Mouse (Mus musculus) heart, postnatal 0 days (tissue): ENCODE measurements around the gene Rmi2. TPM values are rescaled to one million over a fixed set of nuclear protein-coding genes. Genes with fewer than 3 reads are reported as not detected.
A peak's percentile ranks its signal among the peaks of the same experiment; 100 is the strongest.

Experiments used
- ATAC-seq: fragments of 200-750 bp; cut with Nextera tagmentation; 2 replicates; pipeline ENCODE4 v1.8.0; 2017; ENCODE audit warnings: low read depth, moderate number of reproducible peaks, moderate library complexity; ENCODE audit not compliant: insufficient read depth
- DNase-seq: peaks from one replicate; pipeline ENCODE4 v3.0.0-alpha.2; 2016; ENCODE audit warnings: low spot score
- H3K27ac ChIP-seq: fragments of 300-500 bp; sonication (generic); 2 replicates; pipeline ENCODE4 v1.5.1; 2014; ENCODE audit warnings: low read depth, mild to moderate bottlenecking
- H3K27me3 ChIP-seq: fragments of 300-500 bp; sonication (generic); 2 replicates; pipeline ENCODE4 v1.6.1; 2014; ENCODE audit warnings: low read length, mixed read lengths; ENCODE audit not compliant: control insufficient read depth, insufficient read depth
- H3K36me3 ChIP-seq: fragments of 300-500 bp; sonication (generic); replicated peaks from 2 replicates; pipeline ENCODE4 v1.6.1; 2014; ENCODE audit warnings: low read length, mixed read lengths; ENCODE audit not compliant: control insufficient read depth, insufficient read depth
- H3K4me1 ChIP-seq: fragments of 300-500 bp; sonication (generic); 2 replicates; pipeline ENCODE4 v1.6.1; 2014; ENCODE audit warnings: antibody characterized with exemption; ENCODE audit not compliant: control insufficient read depth, insufficient read depth
- H3K4me2 ChIP-seq: fragments of 300-500 bp; sonication (generic); 2 replicates; pipeline ENCODE4 v1.6.1; 2014; ENCODE audit warnings: low read depth, mild to moderate bottlenecking, low read length, moderate library complexity
- H3K4me3 ChIP-seq: fragments of 300-500 bp; sonication (generic); 2 replicates; pipeline ENCODE4 v1.5.1; 2014; ENCODE audit warnings: low read depth, low read length
- H3K9ac ChIP-seq: fragments of 300-500 bp; sonication (generic); replicated peaks from 2 replicates; pipeline ENCODE4 v1.6.1; 2014; ENCODE audit warnings: low read depth, low read length, mixed read lengths
- H3K9me3 ChIP-seq: fragments of 300-500 bp; sonication (generic); replicated peaks from 2 replicates; pipeline ENCODE4 v1.6.1; 2016; ENCODE audit warnings: low read length; ENCODE audit not compliant: control insufficient read depth
- CTCF ChIP-seq: IDR thresholded peaks from 2 replicates; pipeline ENCODE4 v1.5.1; 2016; ENCODE audit warnings: antibody characterized with exemption, control low read depth, low read depth
- EP300 ChIP-seq: IDR thresholded peaks from 2 replicates; pipeline ENCODE4 v1.6.1; 2016; ENCODE audit warnings: antibody characterized with exemption, low read depth
- WGBS: fragments of 180-500 bp; shearing (Covaris S2); extraction: QIAGEN DNeasy Blood & Tissue Kit; methylation state at CpG from one replicate; pipeline ENCODE4 v1.1.7; 2014; 5-methylcytosine and 5-hydroxymethylcytosine counted together
- polyA plus RNA-seq: library from polyadenylated mRNA; unstranded; fragments of >200 nt; fragmentation: Nextera tagmentation; extraction: Ambion mirVana; gene quantifications from 2 replicates; pipeline ENCODE4 v1.2.1, GENCODE M21; 2015
- total RNA-seq: library from RNA; depleted of rRNA; stranded (reverse); fragments of >200 nt; gene quantifications from 2 replicates; pipeline ENCODE4 v1.2.3, GENCODE M21; 2014; ENCODE audit warnings: low replicate concordance; rRNA removed

Gene Rmi2
- total RNA-seq: 1.6 and 2.1 TPM in 2 replicates
- polyA plus RNA-seq: 0.83 and 1.2 TPM in 2 replicates

DNA sequence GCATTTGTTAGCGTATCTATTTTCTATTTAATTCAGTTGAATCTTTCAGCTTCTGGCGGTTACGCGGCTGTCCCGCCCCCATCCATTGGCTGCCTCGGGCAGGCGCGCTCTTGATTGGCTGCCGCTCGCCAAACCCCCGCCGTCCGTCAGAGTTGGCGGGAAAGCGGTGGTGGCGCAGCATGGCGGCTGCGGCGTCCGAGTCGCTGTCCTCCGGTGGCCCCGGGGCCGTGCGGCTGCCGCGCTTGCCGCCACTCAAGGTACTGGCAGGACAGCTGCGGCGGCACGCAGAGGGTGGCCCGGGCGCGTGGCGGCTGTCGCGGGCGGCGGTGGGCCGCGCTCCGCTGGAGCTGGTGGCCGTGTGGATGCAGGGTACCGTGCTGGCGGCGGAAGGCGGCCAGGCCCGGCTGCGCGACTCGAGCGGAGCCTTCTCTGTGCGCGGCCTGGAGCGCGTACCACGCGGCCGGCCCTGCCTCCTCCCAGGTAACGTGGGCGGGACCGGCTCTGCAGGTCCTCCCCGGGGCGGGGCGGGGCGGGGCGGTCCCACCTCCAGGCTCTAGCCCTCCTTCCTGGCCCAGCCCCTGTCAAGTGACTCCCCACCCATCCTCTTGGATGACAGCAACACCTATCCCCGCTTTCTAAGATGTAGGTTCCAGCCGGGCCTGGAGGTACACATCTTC is at the start of gene Rmi2:
Rmi2 (plus strand) TSS at position 149 of the 677 bp plus-strand sequence.
- Histone ChIP-seq H3K36me3 (no peaks in the 10 kb centered on the region), H3K4me3 (peak within 1 kb of the TSS; percentile 79), H3K9me3 (no peaks in the 10 kb centered on the region), H3K27me3 (no peaks in the 10 kb centered on the region), H3K4me1 (peaks cover 26% of the 10 kb centered on the region), H3K4me2 (peak within 1 kb of the TSS; percentile 96), H3K9ac (peak within 1 kb of the TSS; percentile 57), H3K27ac (peak within 1 kb of the TSS; percentile 57)
- ATAC-seq: peak; percentile 87
- WGBS: under 1% methylated on average over 65 of the region's 69 CpGs
- DNase-seq: peak; percentile 83
- TF ChIP-seq CTCF (no peak), EP300 (no peak)

DNA sequence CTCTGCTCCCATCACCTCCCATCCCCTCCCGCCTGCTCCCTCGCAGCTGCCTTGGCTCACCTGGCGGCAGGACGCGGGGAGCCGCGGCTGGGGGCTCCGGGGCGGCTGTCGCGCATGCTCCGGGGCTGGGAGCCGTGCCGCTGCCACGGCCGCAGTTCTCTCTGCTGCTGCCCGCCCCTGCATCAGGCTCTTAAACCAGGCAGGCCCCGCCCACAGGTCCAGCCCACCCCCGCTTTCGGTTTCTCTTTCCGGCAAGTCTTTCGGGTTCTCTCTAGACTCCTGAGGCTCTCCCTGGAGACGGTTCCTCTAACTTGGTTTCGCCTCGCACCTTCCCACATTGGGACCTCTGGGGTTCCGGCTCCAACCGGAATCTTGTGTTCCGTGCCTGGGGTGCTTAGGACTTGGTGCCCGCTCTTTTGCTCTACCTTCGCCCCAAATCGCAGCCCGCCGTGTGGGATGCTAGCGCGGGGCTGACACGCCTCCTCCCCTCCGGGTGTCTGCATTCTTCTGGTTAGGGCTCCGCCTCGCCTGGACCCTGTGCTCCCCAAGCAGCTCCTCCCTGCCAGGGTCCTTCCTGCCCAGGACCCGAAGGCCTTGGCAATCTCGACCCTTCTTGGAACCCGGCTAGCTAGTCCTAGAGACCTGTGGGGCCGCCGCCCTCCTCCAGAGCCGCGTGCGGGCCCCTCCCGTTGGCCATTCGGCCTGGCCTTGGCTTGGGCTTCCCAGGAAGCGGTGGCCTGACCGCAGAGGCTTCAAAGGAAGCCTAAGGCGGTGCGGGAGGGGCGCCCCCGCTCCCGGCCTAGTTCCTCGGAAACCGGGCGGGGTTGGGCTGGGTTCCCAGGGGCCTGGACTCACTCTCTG is 49.3 kb upstream of the Rmi2 start, which contains the start of gene Socs1:
Socs1 (minus strand) TSS at position 166 of the 861 bp plus-strand sequence.
- Histone ChIP-seq H3K27ac (peak within 1 kb of the TSS; percentile 94), H3K9me3 (no peaks in the 10 kb centered on the region), H3K4me3 (peak within 1 kb of the TSS; percentile 79), H3K27me3 (no peaks in the 10 kb centered on the region), H3K36me3 (no peaks in the 10 kb centered on the region), H3K4me1 (peaks cover 28% of the 10 kb centered on the region), H3K9ac (peak within 1 kb of the TSS; percentile 73), H3K4me2 (peak within 1 kb of the TSS; percentile 93)
- TF ChIP-seq EP300 (no peak; the same call in none of the 2 replicates), CTCF (no peak)
- ATAC-seq: peak; percentile 78
- peak; percentile 93 for DNase-seq
- WGBS: under 1% methylated on average over 59 of the region's 59 CpGs

DNA sequence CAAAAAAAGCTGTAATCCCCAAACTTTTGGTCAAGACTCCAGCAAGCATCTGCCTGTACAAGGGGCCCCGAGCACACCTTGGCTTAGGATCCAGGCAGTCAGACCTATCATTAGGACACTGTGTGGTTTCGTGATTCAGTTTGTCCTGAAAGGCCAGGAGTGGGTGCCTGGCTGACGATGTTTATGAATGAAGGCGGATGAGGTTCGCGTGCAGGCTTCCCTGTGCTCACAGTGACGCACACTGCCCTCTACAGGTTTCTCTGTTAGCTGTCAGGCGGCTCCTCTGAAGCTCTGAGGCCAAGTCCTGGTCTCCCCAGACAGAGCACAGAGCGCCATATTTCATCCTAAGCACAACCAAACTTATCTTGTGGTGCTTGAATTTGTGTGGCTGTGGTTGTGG is 48.6 kb upstream of the Rmi2 start:
- Histone ChIP-seq H3K4me2 (peak overlapping the region; percentile 93), H3K36me3 (no peaks in the 10 kb centered on the region), H3K4me3 (peak overlapping the region; percentile 79), H3K27ac (peak overlapping the region; percentile 94), H3K4me1 (peaks cover 28% of the 10 kb centered on the region), H3K27me3 (no peaks in the 10 kb centered on the region), H3K9me3 (no peaks in the 10 kb centered on the region), H3K9ac (peak overlapping the region; percentile 73)
- no peak for TF ChIP-seq EP300
- TF ChIP-seq CTCF: peak; percentile 84
- DNase-seq (peak; percentile 92), ATAC-seq (peak; percentile 46)
- WGBS: 1% methylated on average over 9 of the region's 9 CpGs

DNA sequence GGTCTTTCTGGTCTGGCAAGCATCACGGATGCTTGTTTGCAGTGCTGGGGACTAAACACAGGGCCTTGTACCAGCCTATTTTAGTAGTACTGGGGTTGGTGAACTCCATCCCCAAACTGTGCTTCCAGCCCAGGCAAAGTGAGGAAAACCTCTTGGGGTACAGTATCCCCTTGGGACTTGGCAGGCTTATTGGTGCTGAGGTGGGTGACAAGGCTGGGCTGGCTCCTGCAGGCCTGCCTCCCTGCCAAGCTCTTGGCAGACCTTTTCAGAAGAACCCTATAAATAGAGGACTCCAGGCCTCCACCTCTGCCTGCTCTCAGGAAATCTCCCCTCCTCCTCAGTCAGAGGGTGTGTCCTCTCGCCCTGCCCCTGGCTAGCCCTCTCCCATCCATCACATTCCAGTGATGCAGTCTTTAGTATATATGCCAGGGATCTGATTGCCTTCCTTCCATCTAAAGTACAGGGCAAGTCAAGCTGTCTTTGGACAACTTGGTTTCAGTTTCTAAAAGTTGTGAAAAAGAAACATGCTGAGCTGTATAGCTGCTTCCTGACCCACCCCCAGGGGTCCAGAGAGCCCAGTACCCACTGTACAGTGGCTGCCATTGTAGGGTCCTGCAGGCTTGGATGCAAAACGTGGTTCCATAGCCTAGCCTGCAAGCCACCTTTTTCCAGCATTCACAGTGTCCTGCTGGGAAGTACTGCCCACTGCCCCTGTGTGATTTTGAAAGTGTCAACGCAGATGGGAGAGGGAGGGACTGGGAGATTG is 47.9 kb upstream of the Rmi2 start:
- ATAC-seq (0 out of 2 replicates have a peak, but pooled peaks have one; percentile 6), DNase-seq (peak; percentile 60)
- no peaks in the 10 kb centered on the region for H3K9me3 ChIP-seq
- no peaks in the 10 kb centered on the region for H3K27me3 ChIP-seq
- H3K4me1 ChIP-seq: peaks cover 27% of the 10 kb centered on the region
- no peak overlapping the region for H3K4me3 ChIP-seq
- no peak overlapping the region for H3K9ac ChIP-seq
- H3K27ac ChIP-seq: peak overlapping the region; percentile 94
- no peaks in the 10 kb centered on the region for H3K36me3 ChIP-seq
- WGBS: 40% methylated on average over 4 of the region's 4 CpGs
- no peak overlapping the region for H3K4me2 ChIP-seq
- TF ChIP-seq EP300 (no peak), CTCF (no peak)

DNA sequence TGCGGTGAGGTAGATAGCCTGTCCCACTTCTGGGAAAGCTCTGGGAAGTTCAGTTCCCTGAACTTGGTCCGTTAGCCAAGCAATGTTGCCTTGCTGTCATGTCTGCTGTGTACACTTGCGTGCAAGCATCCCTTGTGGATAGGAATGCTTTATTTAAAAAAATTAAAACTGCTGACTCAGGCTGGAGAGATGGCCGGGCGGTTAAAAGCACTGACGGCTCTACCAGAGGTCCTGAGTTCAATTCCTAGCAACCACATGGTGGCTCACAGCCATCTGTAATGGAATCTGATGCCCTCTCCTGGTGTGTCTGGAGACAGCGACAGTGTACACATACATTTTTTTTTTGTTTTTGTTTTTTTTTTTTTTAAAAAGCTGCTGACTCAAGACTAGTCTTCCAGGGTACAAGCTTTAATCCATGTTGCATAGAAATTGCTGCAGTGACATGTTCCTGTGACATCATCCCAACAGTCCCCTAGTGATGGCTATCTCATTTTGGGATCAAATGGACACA is 47.3 kb upstream of the Rmi2 start:
- H3K4me2 ChIP-seq: no peak overlapping the region
- H3K4me1 ChIP-seq: peaks cover 20% of the 10 kb centered on the region
- 60% methylated on average over 7 of the region's 7 CpGs for WGBS

More for the DNA sequence above, 47.3 kb upstream of the Rmi2 start:
- Histone ChIP-seq H3K9me3 (no peaks in the 10 kb centered on the region), H3K9ac (no peak overlapping the region), H3K27ac (no peak overlapping the region), H3K4me3 (no peak overlapping the region), H3K36me3 (no peaks in the 10 kb centered on the region), H3K27me3 (no peaks in the 10 kb centered on the region)
- TF ChIP-seq CTCF (no peak), EP300 (no peak)
- no peak for DNase-seq
- no peak for ATAC-seq
